Comparison of ENCODE assay signal across 34 mouse cellular contexts in genomic region chr9:64802561-64802960, GRCm38 (mm10).
"Had no signal": no experiment of that assay in that cellular context is flagged by ENCODE, and none has a peak within 500 bp of the region (broad histone marks: within the 10 kb centered on the region; RNA-seq: fewer than 3 reads in every experiment).

No protein-coding gene starts in this region.

- H3K27ac ChIP-seq: heart, embryonic 10.5 days; heart, embryonic 13.5 days; heart, embryonic 15.5 days; hindbrain, embryonic 10.5 days; hindbrain, embryonic 12.5 days; hindbrain, embryonic 13.5 days; hindbrain, embryonic 14.5 days; hindbrain, embryonic 15.5 days; hindbrain, postnatal 0 days; intestine, embryonic 15.5 days; kidney, embryonic 15.5 days; kidney, postnatal 0 days; layer of hippocampus, adult 2 months had no signal

- H3K4me3 ChIP-seq: heart, embryonic 10.5 days; heart, embryonic 12.5 days; heart, embryonic 13.5 days; heart, embryonic 15.5 days; hindbrain, embryonic 10.5 days; hindbrain, embryonic 12.5 days; hindbrain, embryonic 13.5 days; hindbrain, embryonic 15.5 days; intestine, embryonic 15.5 days; kidney, embryonic 15.5 days; layer of hippocampus, adult 2 months had no signal

- H3K9me3 ChIP-seq: heart, embryonic 10.5 days; heart, embryonic 12.5 days; heart, embryonic 13.5 days; heart, embryonic 15.5 days; hindbrain, embryonic 12.5 days; hindbrain, embryonic 13.5 days; hindbrain, embryonic 15.5 days; intestine, embryonic 15.5 days; kidney, embryonic 15.5 days had no signal

- H3K4me2 ChIP-seq: heart, embryonic 11.5 days; heart, embryonic 12.5 days; heart, embryonic 13.5 days; heart, embryonic 15.5 days; hindbrain, embryonic 12.5 days; hindbrain, embryonic 13.5 days; hindbrain, embryonic 14.5 days; hindbrain, embryonic 15.5 days; intestine, embryonic 15.5 days; kidney, embryonic 15.5 days had no signal

- DNase-seq: heart, postnatal 10 days; heart, postnatal 14 days; heart, postnatal 36 days; heart, postnatal 4 days; kidney, adult 11 months; kidney, adult 18-20 months; kidney, adult 2 months; kidney, adult 8-10 months; kidney, adult 9 months; kidney, postnatal 10 days; kidney, postnatal 14 days; kidney, postnatal 25 days; kidney, postnatal 36 days; kidney, postnatal 4 days; layer of hippocampus, postnatal 36 days had no signal

- H3K36me3 ChIP-seq: heart, embryonic 10.5 days; heart, embryonic 12.5 days; heart, embryonic 13.5 days; heart, embryonic 15.5 days; hindbrain, embryonic 10.5 days; hindbrain, embryonic 12.5 days; hindbrain, embryonic 13.5 days; hindbrain, embryonic 15.5 days; intestine, embryonic 15.5 days; kidney, embryonic 15.5 days had no signal

- H3K4me1 ChIP-seq: heart, embryonic 10.5 days; heart, embryonic 12.5 days; heart, embryonic 13.5 days; heart, embryonic 15.5 days; hindbrain, embryonic 10.5 days; hindbrain, embryonic 12.5 days; hindbrain, embryonic 13.5 days; hindbrain, embryonic 15.5 days; intestine, embryonic 15.5 days; kidney, embryonic 15.5 days had no signal

- H3K9ac ChIP-seq: heart, embryonic 12.5 days; heart, embryonic 13.5 days; heart, embryonic 15.5 days; hindbrain, embryonic 12.5 days; hindbrain, embryonic 13.5 days; hindbrain, embryonic 14.5 days; hindbrain, embryonic 15.5 days; intestine, embryonic 15.5 days; kidney, embryonic 15.5 days had no signal

- ATAC-seq: hindbrain, embryonic 16.5 days; hindbrain, postnatal 0 days; inflammation-experienced regulatory T-cells, adult 6 months; intestine, embryonic 15.5 days; intestine, embryonic 16.5 days; intestine, postnatal 0 days had no signal

- H3K27me3 ChIP-seq: heart, embryonic 12.5 days; heart, embryonic 13.5 days; heart, embryonic 15.5 days; hindbrain, embryonic 12.5 days; hindbrain, embryonic 13.5 days; hindbrain, embryonic 15.5 days; intestine, embryonic 15.5 days; kidney, embryonic 15.5 days had no signal
